Mouse (Mus musculus) layer of hippocampus, postnatal 25 days (tissue): ENCODE data around the gene Pde4d. TPM values are rescaled to one million over a fixed set of nuclear protein-coding genes. Genes with fewer than 3 reads are reported as not detected.

ENCODE experiments used
- DNase-seq, 2 experiments: peaks; one replicate each; pipeline ENCODE4 v3.0.0; 2022; ENCODE audit warnings: mixed read lengths in 2 of 2, low spot score in 1 of 2; ENCODE audit errors: extremely low spot score in 1 of 2
- total RNA-seq, 2 experiments: library from RNA; stranded (reverse); gene quantifications; 2 replicates each; pipeline ENCODE4 v1.2.3; 2021

Gene Pde4d
- 10 to 100 TPM; 65.3 to 69.6 TPM for total RNA-seq

DNA sequence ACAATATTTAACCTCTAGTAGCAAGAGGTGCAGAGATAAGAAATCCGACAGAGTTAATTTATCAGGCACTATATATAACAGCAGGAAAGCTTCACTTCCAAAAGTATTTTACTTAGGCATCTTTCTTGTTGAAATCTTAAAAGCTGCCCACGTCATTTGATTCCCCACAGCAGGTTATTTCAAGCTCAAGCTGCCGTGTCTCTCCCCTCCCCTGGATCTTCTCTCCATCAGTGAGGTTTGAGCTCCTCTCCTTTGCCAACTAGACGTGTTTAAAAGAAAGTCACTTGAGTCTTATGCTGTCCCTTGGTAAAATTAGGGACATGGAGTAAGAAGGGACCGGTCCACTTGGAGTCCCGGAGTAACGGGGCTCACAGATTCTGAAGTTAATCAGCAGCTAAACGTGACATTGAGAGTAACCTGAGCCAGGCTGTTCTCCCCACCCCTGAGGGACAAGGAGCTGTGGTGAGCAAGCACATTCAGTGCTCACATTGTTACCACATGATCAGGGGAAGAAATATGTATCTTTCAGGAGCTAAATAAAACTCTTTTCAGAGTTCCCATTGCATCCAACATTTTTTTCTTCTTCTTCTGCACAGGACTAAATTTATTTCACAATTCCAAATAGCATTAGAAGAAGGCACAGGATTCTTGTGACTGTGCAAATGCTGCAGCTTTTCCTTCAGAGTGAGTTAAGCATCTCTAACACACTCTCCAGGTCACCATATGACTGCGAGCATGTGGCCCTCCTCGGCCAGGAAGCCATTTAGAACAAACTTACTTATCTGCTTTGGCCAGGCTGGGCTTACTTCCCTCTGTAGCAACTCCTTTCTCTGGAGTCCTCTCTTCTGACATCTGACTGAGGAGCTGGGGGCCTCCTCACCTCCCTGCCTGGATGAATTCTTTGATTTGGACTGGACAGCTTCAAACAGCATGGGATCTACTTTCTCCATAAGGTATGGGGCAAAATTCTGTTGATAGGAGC lies at the start of gene Pde4d:
Pde4d (plus strand) TSS at position 833 of the 982 bp plus-strand sequence.
- DNase-seq = no peak

DNA sequence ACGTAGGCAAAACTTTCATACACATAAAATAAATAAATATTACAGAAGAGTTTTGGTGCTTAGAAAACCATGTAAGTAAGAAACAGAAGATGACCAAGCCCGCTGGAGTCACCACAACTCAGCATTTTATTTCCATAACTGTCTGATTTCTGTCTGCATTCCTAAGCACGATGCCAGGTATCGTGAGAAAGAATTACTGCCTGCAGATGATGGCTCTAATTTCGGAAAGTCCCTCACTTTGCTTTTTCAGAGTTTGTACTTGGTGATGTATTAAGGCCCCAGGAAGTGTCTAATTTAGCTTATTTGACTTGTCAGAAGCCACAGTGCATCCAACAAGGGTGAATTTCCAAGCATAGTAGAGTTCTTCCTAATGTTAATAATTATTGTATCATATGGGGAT lies 46.6 kb upstream of the Pde4d start:
- no peak for DNase-seq

DNA sequence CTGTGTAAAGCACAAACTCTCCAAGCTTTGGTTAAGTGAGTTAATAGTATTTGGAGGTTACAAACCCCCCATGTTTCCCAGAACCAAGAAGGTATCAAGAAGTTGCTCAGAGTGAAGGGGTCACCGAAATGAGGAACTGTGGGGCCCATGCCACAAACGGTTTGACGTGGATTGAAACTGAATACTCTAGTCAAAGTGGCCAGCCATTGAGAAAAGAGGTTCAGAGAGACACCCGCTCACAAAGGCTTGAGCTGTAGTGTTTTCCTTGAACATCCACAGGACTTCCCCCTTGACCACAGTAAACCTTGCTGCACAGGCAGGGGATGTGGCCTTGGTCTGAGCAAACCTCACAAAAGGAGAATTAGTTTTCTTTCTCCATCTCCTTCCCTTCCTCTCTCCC lies 45.4 kb upstream of the Pde4d start:
- no peak for DNase-seq

DNA sequence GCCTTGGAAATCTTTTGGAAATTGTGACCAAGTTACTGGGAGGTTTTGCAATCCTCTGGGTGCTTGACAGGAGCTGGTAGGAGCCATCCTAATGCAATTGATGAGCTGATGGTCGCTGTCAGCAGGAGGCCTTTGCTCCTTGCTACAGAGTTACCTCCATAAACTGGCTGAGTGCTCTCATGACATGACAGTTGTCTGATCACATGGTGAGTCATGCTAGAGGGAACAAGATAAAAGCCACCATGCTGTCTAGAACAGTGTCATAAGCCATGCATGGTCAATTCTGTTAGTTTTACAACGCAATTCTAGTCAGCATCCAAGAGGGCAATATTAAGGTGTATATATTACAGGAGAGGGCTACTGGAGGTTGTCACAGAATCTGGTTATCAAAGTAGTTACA lies 34.3 kb upstream of the Pde4d start:
- no peak for DNase-seq

DNA sequence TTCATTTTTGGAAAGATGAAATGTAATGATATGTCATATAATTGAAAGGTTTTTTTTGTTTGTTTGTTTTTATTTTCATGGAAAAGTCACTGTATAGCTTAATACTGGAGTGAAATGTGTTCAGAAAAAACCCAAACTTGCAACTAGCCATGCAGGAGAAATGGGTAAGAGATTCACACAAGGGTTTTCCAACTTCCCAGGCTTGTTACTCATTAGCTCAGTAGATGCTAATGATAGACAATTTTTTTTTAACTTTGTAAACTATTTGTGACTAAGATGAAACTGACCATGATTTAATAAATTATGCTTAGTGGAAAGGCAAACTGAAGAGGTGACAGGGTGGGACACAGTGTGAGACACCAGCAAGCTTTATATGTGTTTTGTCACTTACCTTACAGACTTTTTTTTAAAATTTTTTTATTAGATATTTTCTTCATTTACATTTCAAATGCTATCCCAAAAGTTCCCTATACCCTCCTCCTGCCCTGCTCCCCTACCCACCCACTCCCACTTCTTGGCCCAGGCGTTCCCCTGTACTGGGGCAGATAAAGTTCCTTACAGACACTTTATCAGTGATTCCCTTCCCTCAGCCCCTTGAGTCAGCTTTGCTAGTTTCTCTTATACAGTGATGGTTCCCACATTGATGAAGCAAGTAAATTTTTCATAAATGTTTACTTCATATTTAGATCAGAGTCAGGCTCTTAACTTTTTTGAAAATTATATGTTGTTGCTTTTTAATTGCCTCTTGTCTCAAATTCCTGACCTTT lies 30.8 kb upstream of the Pde4d start:
- DNase-seq = no peak

DNA sequence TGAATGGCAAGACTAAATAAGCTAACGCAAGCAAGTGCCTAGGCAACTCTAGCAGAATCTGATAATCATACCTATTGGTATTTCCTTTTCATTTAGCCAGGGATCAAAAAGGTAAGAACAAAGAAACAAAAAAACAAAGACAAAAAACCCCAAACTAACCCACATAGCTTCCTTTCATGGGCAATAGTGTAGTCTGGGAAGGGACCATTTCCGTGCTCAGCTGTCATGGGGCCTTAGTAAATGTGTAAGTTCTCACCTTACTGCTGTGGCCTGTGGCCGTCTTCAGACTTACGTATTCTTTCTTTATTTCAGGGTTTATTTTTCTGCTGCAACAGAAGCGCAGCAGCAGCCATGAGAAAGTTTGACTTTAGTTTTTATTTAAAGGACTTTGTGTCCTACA lies 23.4 kb upstream of the Pde4d start:
- no peak for DNase-seq

DNA sequence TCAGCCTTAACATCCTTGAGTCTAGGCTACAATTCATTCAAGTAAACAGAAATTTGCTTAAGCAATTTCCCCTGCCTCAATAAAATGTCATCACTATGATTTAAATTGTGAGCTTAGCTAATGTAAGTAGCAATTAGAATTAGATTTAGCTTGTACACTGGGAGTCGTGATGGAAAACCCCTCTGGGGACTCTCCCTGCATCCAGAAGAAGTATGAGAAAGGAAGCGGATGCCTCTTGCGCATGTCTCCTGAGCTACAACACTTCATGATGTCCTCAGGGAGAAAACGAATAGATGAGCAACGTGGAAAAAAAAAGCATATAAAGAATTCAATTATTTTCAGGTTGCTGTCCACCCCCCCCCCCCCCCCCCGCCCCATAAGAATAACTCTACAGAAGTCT lies 20.9 kb upstream of the Pde4d start:
- DNase-seq = no peak

DNA sequence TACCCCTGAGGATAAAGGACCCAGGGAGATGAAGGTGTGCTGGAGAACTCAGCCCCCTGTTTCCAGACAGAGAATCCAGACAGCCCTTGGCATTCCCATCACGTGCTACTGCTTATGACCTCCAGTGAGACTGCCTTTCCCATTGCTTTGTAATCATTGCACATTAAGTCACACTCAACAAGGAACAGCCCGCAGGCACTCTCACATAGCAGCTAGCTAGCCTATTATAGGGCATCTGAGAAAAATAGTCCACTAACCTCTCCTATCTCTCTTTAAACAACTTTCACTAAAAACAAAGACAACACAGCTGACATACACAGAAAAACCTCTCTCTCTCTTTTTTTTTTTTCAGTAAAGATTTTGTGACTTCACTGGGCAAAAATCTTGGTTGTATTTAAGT lies 20.1 kb upstream of the Pde4d start:
- no peak for DNase-seq

DNA sequence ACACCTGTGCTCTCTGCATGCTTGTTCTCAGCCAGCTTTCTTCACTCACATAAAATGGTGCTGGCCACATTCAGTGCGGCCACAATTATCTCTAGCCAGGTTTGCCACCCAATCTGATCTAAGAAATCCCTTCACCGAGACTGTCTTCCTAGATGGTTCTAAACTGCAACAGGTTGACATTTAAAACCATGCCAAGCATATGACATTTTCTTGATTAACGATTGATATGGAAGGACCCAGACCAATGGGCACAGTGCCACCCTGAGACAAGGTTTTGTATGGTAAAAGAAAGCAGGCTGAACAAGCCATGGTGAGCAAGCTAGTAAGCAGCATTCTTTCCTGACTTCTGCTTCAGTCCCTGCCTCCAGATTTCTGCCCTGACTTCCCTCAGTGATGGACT lies 18.0 kb upstream of the Pde4d start:
- no peak for DNase-seq

DNA sequence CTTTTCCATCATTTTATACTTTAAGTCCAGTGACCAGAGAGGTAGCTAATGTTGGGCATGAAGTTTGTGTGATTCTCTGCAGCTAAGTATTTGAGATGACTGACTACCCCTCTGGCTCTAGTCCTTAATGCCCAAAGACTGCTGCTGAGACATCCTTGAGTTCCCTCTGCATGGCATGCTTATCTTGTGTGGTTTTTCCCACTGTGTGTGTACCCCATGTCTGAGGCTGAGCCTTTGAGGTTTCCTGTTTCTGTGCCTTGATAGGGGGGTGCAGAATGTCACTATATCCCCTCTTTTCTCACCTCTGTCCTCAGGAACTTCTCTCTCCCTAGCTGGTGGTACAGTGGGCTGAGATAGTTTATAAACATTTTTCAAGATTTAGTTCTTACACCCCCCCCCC lies 14.1 kb upstream of the Pde4d start:
- DNase-seq = no peak

DNA sequence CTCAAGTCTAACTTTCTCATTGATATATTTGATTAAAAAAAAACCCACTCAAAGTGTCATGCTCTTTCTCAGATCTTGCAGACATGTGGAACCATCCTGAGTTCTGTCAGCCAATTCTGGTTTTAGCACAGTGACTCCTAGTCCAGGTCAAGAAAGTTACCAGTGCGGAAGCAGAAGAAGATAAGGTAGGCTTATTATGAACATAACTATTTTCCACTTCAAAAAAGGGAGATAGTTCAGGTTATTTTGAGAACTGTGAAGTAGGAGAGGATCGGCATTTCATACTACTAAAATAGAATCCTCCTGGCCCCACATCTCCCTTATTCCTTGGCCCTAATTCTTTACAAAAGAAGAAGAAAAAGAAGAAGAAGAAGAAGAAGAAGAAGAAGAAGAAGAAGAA lies 12.3 kb upstream of the Pde4d start:
- DNase-seq = no peak

DNA sequence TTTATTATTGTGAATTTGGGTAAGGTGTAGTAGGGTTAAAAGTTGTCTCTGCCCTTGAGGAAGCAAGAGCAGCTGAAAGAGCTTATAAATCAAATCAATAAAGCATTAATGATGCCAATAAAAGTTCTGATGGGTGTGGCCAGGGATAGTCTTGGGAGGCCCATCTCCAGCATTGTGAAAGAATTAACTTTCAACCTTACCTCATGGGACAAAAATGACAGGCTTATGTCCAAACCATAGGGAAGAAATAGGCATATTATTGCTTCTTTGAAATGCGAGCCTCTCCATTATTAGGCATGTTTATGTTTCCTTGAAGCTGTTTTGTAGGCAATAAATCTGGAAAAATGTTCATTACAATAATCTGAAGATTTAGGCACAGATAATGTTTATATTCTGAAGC lies 10.7 kb upstream of the Pde4d start:
- DNase-seq = no peak

DNA sequence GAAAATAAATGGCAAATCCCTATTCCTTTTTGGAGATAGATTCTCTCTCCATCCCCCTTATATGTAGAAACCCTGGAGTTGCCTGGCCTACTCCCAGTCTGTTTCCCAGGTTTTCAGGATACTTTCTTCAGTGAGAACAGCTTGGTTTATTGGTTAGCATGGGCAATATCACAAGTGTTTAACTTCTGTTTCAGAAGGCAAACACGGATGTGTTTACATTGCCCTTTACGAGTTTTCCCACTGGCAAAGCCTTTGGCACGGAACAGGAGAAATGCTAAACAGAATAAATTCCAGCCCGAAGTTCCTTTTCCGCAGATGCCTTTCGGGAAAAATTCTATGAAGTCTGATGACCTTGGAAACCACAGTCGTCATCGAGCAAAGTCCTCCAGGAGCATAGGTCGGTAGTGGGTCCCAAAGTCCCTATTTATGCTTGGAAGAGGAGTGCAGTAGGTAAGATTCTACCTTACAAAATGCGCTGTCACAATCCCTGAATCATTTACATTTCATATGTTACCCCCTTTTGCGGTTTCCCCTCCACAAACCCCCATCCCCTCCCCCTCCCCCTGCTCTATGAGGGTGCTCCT lies 1.3 kb upstream of the Pde4d start:
- DNase-seq = no peak

DNA sequence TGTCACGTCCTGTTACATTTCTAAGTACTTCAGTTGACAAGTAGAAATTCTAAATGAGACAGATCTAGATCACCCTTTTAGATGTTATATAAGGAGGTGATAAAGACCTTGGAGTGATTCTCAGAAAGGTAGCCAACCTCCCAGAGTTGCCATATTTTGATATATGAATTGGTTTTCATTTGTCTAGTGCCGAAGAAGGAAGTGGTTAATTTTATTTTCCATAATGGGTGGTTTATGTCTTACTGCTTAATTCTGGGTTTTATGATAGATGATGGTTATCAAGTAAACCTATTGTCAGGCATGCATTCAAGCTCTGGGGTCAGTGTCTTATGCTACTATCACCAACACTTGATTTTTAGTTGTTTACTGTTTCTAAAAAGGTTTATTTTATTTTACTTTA lies 1.4 kb downstream of the Pde4d start:
- no peak for DNase-seq

DNA sequence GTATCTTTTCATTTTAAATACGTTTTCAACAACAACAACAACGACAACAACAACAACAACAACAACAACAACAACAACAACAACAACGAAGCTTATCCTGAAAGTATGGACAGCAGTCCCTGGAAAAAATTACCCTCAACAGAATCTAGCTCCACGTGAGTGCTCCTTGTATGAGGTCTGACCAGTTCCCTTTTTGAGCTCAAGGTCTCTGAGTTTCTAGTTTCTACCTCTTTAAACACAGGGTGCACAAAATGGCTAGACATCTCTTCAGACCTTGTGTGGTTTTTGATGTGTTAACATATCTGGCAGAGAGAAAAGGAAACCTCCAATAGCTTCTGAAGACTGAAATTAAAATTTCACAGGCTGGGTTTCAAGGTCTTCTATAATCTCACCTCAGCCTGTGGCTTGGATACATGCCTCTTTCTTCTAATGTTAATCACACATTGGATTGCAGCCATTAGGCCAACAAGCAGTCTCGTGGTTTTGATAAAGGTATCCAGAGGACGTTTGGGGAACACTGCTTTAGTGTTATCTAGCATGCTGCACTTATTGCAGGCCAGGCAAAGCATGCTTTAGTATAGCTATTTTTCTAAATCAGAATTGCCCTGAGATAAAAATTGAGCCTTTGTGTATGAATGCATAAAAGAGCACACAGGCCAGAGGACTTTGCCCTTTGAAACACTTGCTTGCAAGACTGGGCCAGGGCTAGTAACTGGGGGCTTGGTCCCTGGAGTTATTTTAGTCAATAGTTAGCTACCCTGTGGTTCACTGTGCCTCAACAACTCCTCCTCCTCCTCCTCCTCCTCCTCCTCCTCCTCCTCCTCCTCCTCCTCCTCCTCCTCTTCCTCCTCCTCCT lies 3.5 kb downstream of the Pde4d start:
- DNase-seq = no peak

DNA sequence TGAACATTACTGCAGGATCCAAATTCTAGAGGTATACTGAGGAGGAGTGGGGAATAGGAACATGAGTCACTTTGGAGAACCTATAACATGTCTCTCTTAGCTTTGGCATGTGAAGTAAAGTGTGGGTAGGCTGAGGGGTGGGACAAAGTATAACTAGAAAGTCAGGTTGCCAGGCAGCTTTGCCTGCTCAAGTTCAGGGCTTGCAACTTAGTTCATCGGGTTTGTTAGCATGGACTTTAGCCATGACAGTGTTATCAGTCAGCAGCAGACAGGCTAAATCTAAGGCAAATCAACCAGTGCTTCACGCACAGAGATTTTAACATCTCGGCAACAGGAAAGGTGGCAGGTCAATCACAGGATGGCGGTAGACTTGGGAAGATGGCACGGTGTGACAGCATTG lies 12.8 kb downstream of the Pde4d start:
- DNase-seq = no peak

DNA sequence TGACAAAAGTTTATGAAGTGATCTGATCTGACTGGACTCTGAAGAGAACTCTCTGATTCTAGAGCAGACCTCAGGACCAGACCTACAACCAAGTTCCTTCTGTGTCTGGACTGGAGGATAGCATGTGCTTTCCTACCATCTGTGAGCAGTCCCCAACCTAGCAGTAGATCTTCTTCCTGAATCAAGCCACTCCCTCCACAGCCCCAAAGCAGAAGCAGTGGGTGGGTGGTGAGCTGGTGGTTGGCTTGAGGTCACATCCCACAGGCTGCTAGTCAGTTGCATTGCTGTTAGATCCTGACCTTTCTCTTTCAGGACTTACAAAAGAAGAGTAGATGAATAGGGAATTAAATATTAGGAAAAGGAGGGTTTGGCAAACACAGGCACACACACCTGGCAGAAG lies 16.0 kb downstream of the Pde4d start:
- DNase-seq = no peak

DNA sequence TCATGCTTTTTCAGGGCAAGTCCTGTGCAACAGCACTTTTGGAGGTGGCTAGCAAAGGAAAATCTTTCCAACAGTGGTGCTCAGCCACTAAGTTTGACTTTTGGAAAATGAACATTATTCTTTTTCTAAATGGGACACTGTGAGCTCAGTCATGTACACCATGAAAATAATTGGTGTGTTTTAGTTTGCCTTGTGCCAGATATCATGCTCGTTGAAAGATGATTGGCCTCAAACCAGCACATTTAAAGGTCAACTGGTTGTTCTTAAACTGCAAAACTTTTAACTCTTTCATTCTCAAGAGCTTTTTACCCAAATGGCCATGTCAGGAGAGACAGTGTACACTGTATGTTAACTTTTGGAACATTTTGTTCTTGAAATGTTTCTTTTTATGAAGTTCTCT lies 17.3 kb downstream of the Pde4d start:
- DNase-seq = no peak

DNA sequence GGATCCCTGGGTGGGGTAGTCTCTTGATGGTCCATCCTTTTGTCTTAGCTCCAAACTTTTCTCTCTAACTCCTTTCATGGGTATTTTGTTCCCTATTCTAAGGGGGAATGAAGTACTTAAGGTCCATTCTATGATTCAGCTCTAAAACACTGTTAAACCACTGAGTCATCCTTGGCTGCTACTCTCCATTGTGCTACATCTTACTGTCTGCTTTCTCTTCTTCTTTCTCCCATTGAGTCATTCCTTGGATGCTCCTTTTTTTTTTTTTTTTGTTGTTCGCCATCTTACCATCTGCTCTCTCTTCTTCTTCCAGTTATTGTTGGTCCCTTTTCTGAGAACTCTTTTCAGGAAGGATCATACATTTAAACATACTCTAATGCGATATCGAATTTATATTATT lies 30.7 kb downstream of the Pde4d start:
- DNase-seq = no peak

DNA sequence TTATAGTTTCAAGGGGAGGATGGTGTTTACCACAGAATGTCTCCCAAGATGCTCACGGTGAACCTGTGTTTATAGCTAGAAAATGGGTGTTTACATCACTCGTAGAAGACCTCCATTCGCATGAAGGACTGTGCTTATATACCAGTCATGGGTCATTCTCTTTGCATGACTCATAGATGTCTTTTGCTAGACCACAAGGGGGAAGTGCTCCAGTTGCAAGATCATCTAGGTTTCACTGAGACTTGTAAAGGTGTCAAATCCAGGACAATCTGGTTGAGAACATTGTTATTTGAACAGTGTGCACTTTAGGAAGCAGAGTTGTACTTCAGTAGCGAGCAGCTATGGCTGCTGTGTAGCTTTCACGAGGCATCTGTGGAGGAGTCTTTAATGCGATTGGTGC lies 35.3 kb downstream of the Pde4d start:
- DNase-seq = no peak
